Mouse (Mus musculus) MEL (cell line): ENCODE measurements at regions not wholly inside any gene's neighbourhood (a gene's known extent, or its start where the extent isn't known, plus 50 kb on each side); places are given as distances from the start of the nearest gene placed in this dataset.

Source experiments
- DNase-seq: peaks from one replicate; pipeline ENCODE4 v3.0.0; 2011; ENCODE audit warnings: low read depth, low spot score
- H3K27ac ChIP-seq: 2 replicates; pipeline ENCODE4 v1.5.1; 2012; ENCODE audit warnings: low read depth, mild to moderate bottlenecking, control low read depth, low read length, moderate library complexity; ENCODE audit not compliant: control insufficient read depth
- H3K27me3 ChIP-seq, 2 experiments: fragments of 150-350 bp in 1 of 2; sonication (generic) in 1 of 2; 2 replicates each; pipeline ENCODE4 v1.6.1; 2012; ENCODE audit warnings: low read length in 2 of 2, mild to moderate bottlenecking in 2 of 2, improper control_type of control experiment in 1 of 2, moderate library complexity in 1 of 2; ENCODE audit not compliant: insufficient read depth in 2 of 2, control insufficient read depth in 1 of 2
- H3K36me3 ChIP-seq, 2 experiments: 2 replicates each; pipeline ENCODE4 v1.6.1; 2012 to 2014; ENCODE audit warnings: low read length in 2 of 2, improper control_type of control experiment in 1 of 2, inconsistent platforms in 1 of 2, mild to moderate bottlenecking in 1 of 2; ENCODE audit not compliant: insufficient read depth in 2 of 2, control insufficient read depth in 1 of 2
- H3K4me1 ChIP-seq, 2 experiments: fragments of 150-350 bp in 1 of 2; sonication (generic) in 1 of 2; 2 replicates each; pipeline ENCODE4 v1.6.1; 2012; ENCODE audit warnings: low read length in 2 of 2, improper control_type of control experiment in 1 of 2, mild to moderate bottlenecking in 1 of 2; ENCODE audit not compliant: insufficient read depth in 2 of 2, control insufficient read depth in 1 of 2
- H3K4me3 ChIP-seq, 2 experiments: fragments of 150-350 bp in 1 of 2; sonication (generic) in 1 of 2; 2 replicates each; pipeline ENCODE4 v1.5.1; 2012; ENCODE audit warnings: low read depth in 2 of 2, low read length in 2 of 2, mild to moderate bottlenecking in 2 of 2, moderate library complexity in 2 of 2, control low read depth in 1 of 2, improper control_type of control experiment in 1 of 2; ENCODE audit not compliant: control insufficient read depth in 1 of 2, insufficient read depth in 1 of 2
- H3K79me2 ChIP-seq: 2 replicates; pipeline ENCODE4 v1.6.1; 2012; ENCODE audit warnings: mild to moderate bottlenecking, low read length, moderate library complexity; ENCODE audit not compliant: control insufficient read depth, poor library complexity, insufficient read depth
- H3K9ac ChIP-seq: 2 replicates; pipeline ENCODE4 v1.6.1; 2012; ENCODE audit warnings: low read depth, mild to moderate bottlenecking, control low read depth, low read length, moderate library complexity; ENCODE audit not compliant: control insufficient read depth, poor library complexity, severe bottlenecking
- H3K9me3 ChIP-seq: fragments of 150-350 bp; sonication (generic); replicated peaks from 2 replicates; pipeline ENCODE4 v1.6.1; 2012; ENCODE audit warnings: mild to moderate bottlenecking, low read length, improper control_type of control experiment, moderate library complexity; ENCODE audit not compliant: insufficient read depth
- CTCF ChIP-seq, 3 experiments: IDR thresholded peaks in 2 of 3; conservative IDR thresholded peaks in 1 of 3; 2 replicates each; pipeline ENCODE4 v1.5.1; 2011 to 2012; ENCODE audit warnings: low read length in 3 of 3, low read depth in 2 of 3, mild to moderate bottlenecking in 2 of 3, improper control_type of control experiment in 1 of 3, inconsistent platforms in 1 of 3, mixed read lengths in 1 of 3, moderate library complexity in 1 of 3; ENCODE audit not compliant: control insufficient read depth in 1 of 3, insufficient read depth in 1 of 3, poor library complexity in 1 of 3, severe bottlenecking in 1 of 3
- E2F4 ChIP-seq: IDR thresholded peaks from 2 replicates; pipeline ENCODE4 v1.6.1; 2011; ENCODE audit warnings: low read depth, low read length, improper control_type of control experiment, borderline replicate concordance
- HCFC1 ChIP-seq: IDR thresholded peaks from 2 replicates; pipeline ENCODE4 v1.6.1; 2012; ENCODE audit warnings: low read depth, mild to moderate bottlenecking, inconsistent platforms, low read length, improper control_type of control experiment, moderate library complexity
- JUND ChIP-seq: IDR thresholded peaks from 2 replicates; pipeline ENCODE4 v1.6.1; 2011; ENCODE audit warnings: low read depth, mild to moderate bottlenecking, improper control_type of control experiment, low read length
- KAT2A ChIP-seq: conservative IDR thresholded peaks from 2 replicates; pipeline ENCODE4 v1.6.1; 2012; ENCODE audit warnings: low read depth, low read length, improper control_type of control experiment, inconsistent platforms
- NELFE ChIP-seq: IDR thresholded peaks from 2 replicates; pipeline ENCODE4 v1.6.1; 2011; ENCODE audit warnings: low read depth, low read length, improper control_type of control experiment
- SIN3A ChIP-seq: IDR thresholded peaks from 2 replicates; pipeline ENCODE4 v1.6.1; 2012; ENCODE audit warnings: low read length, improper control_type of control experiment, inconsistent platforms
- SMC3 ChIP-seq: IDR thresholded peaks from 2 replicates; pipeline ENCODE4 v1.6.1; 2011; ENCODE audit warnings: low read depth, low read length, improper control_type of control experiment
- TCF12 ChIP-seq: IDR thresholded peaks from 2 replicates; pipeline ENCODE4 v1.6.1; 2014; ENCODE audit warnings: low read depth, mild to moderate bottlenecking, inconsistent platforms, low read length, improper control_type of control experiment, moderate library complexity
- USF2 ChIP-seq, 2 experiments: IDR thresholded peaks; 2 replicates each; pipeline ENCODE4 v1.6.1; 2011 to 2012; ENCODE audit warnings: improper control_type of control experiment in 2 of 2, low read length in 2 of 2, borderline replicate concordance in 1 of 2, inconsistent platforms in 1 of 2, low read depth in 1 of 2, mild to moderate bottlenecking in 1 of 2; ENCODE audit not compliant: insufficient read depth in 1 of 2
- ZC3H11A ChIP-seq: IDR thresholded peaks from 2 replicates; pipeline ENCODE4 v1.6.1; 2012; ENCODE audit warnings: low read depth, mild to moderate bottlenecking, inconsistent platforms, low read length, improper control_type of control experiment
- ZKSCAN1 ChIP-seq: IDR thresholded peaks from 2 replicates; pipeline ENCODE4 v1.6.1; 2012; ENCODE audit warnings: low read depth, mild to moderate bottlenecking, inconsistent platforms, low read length, improper control_type of control experiment, moderate library complexity
- ZNF384 ChIP-seq: IDR thresholded peaks from 2 replicates; pipeline ENCODE4 v1.6.1; 2012; ENCODE audit warnings: low read depth, mild to moderate bottlenecking, inconsistent platforms, low read length, improper control_type of control experiment

DNA sequence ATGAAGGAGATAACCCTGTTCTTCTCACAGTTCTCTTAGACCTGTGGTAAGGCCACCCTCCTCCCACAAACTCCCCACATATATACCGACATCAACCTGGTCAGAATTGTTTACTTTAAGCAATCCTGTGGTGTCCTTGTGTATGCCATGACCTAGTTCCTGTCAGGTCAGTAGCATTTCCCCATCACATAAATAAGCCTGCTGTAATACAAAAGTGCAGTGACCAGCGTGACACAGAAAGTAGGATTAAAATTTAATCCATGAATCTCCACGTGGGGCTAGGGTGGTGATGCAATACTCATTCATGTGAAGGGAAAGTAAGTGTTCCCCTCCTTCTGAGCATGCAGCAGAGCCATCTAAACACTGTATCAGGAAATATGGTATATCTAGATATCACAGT lies 923.2 kb upstream of the Lrrc6 start:
- peaks cover 1 to 2% of the 10 kb centered on the region in 2 experiments; a peak in 2 of 4 replicates for H3K27me3 ChIP-seq
- no peaks in the 10 kb centered on the region for H3K9me3 ChIP-seq
- peaks cover 0 to 4% of the 10 kb centered on the region in 2 experiments; a peak in 1 of 4 replicates for H3K36me3 ChIP-seq
- no peak overlapping the region for H3K9ac ChIP-seq
- no peaks in the 10 kb centered on the region for H3K79me2 ChIP-seq
- peaks cover 2 to 5% of the 10 kb centered on the region in 2 experiments; a peak in 2 of 4 replicates for H3K4me1 ChIP-seq
- H3K4me3 ChIP-seq = no peak overlapping the region
- TF ChIP-seq NELFE = no peak
- TF ChIP-seq JUND = no peak
- TF ChIP-seq ZNF384 = no peak
- no peak for TF ChIP-seq HCFC1
- TF ChIP-seq SIN3A = no peak
- peak; percentile 36; the same call in 1 of the 2 replicates for TF ChIP-seq TCF12
- no peak for DNase-seq
- H3K27ac ChIP-seq = no peak overlapping the region

DNA sequence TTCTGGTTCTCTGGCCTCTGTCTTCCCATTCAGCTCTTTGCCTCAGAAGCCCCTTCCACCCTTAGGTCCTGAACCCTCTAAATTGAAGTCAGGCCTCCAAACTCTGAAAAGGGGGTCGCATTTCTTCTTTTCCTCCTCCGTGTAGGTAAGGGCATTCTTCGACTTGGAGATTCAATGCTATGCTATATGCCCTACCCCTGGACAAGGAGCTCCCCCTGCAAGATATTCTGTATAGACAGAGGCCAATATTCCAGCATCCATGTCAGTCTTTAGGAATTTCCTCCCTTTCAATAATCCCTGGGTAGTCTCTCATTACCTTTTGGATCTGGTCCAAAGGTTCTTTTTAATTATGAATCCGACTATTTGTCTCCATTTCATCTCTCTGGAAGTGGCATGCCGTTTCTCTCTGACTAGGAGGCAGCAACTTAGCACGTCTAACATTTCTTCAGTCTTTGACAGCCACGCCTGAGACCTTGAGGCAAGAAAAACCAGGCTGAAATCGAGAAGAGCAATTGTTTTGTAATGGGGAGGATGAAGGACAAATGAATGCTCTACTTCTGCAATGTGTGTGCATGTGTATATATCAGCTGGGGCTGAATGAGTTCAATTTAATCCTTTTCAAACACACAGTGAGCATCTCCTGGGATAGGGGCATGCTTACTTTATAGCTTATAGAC lies 921.7 kb upstream of the Lrrc6 start:
- TF ChIP-seq SMC3 (no peak), TCF12 (no peak)
- H3K79me2 ChIP-seq = no peaks in the 10 kb centered on the region
- H3K4me1 ChIP-seq = peaks cover 3 to 11% of the 10 kb centered on the region in 2 experiments; a peak in 3 of 4 replicates
- H3K9me3 ChIP-seq = no peaks in the 10 kb centered on the region
- no peak for DNase-seq
- peaks cover 1 to 2% of the 10 kb centered on the region in 2 experiments; a peak in 2 of 4 replicates for H3K27me3 ChIP-seq
- peaks cover 0 to 5% of the 10 kb centered on the region in 2 experiments; a peak in 2 of 4 replicates for H3K36me3 ChIP-seq
- H3K9ac ChIP-seq = no peak overlapping the region
- no peak overlapping the region for H3K4me3 ChIP-seq
- no peak overlapping the region for H3K27ac ChIP-seq

DNA sequence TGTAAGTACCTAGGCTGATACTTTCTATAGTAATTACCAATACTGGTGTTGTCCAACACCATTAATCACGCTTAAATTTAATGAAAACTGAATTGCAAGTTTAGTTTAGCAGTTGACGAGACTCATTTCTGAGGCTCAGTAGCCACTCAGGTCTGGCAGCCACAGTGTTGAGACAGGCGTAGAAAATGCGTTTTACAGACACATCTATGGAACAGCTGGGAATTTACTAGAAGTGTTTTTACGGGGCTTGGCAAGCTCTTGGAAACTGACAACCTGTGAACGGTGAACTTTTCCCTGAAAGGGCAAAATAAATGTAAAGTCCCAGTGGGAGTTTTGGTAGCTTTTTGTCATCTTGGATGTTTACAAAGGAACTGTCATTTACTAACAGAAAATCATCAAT lies 920.1 kb upstream of the Lrrc6 start:
- peaks cover 0 to 8% of the 10 kb centered on the region in 2 experiments; a peak in 2 of 4 replicates for H3K36me3 ChIP-seq
- H3K4me3 ChIP-seq = no peak overlapping the region
- no peak overlapping the region for H3K9ac ChIP-seq
- no peaks in the 10 kb centered on the region for H3K79me2 ChIP-seq
- no peak overlapping the region for H3K27ac ChIP-seq
- H3K4me1 ChIP-seq = peaks cover 5 to 17% of the 10 kb centered on the region in 2 experiments; a peak in 3 of 4 replicates
- H3K27me3 ChIP-seq = peaks cover 0 to 1% of the 10 kb centered on the region in 2 experiments; a peak in 1 of 4 replicates
- TF ChIP-seq CTCF (IDR thresholded peaks at IDR 0.05 in 2 of 3, conservative IDR thresholded peaks at IDR 0.05 in 1 of 3; ENCODE audit: control insufficient read depth in 1 of 3, insufficient read depth in 1 of 3, low read depth in 2 of 3, low read length in 3 of 3, poor library complexity in 1 of 3, severe bottlenecking in 1 of 3) (no peak), JUND (no peak), ZKSCAN1 (no peak), TCF12 (no peak), KAT2A (no peak), E2F4 (no peak), ZC3H11A (no peak), USF2 (IDR thresholded peaks at IDR 0.05; ENCODE audit: borderline replicate concordance in 1 of 2, insufficient read depth in 1 of 2, low read depth in 1 of 2, low read length in 2 of 2) (no peak)
- no peaks in the 10 kb centered on the region for H3K9me3 ChIP-seq
- DNase-seq = no peak
